Mouse (Mus musculus): ENCODE measurements around the gene Apip.
A peak's percentile ranks its signal among the peaks of the same experiment; 100 is the strongest.

DNA sequence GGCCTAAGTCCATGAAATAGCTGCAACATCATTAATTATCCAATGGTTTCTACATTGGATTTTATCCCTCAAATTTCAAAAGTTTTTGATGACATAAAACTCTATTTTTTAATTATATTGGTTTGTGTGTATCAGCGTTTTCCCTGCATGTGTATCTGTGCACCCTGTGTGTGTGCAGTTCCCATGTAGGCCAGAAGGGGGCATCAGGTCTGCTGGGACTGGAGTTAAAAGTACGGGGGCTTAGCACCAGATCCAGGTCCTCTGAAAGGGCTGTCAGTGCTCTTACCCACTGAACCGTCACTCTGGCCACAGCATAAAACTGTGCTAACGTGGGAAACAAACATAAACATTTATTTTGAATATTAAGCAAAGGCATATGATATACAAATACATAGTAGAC lies 14.6 kb downstream of the Apip start:
- TF ChIP-seq CTCF (IDR thresholded peaks at IDR 0.05; ENCODE audit: extremely low read depth, insufficient read length, insufficient replicate concordance, low read depth, low read length) (peak; percentile 15; the same call in 1 of the 2 replicates), POLR2A (IDR thresholded peaks at IDR 0.05; ENCODE audit: low read depth, low read length) (no peak)

Data from small intestine, adult 2 months (tissue).